Mouse (Mus musculus): Measurements from ENCODE around the gene Scube3. TPM values are rescaled to one million over a fixed set of nuclear protein-coding genes. Genes with fewer than 3 reads are reported as not detected.
A peak's percentile ranks its signal among the peaks of the same experiment; 100 is the strongest.

Scube3 gene
- 1 to 10 TPM; 1.1 to 1.4 TPM for total RNA-seq (2021)

- peak; percentile 13 for DNase-seq
These were observed at the start of gene Scube3 for GRCm38 (mm10) chr17:28141771-28142699. Scube3 (plus strand) TSS chr17:28142141.

- no peak for DNase-seq
These were observed 49.6 kb upstream of the Scube3 start for GRCm38 (mm10) chr17:28092297-28092696.

GRCm38 (mm10) chr17:28093837-28094236 is 48.1 kb upstream of the Scube3 start:
- DNase-seq: no peak

GRCm38 (mm10) chr17:28096418-28096817 is 45.5 kb upstream of the Scube3 start:
- DNase-seq: no peak

GRCm38 (mm10) chr17:28097308-28097707 is 44.6 kb upstream of the Scube3 start:
- DNase-seq: no peak

- no peak for DNase-seq
These were observed 42.9 kb upstream of the Scube3 start for GRCm38 (mm10) chr17:28099086-28099485.

GRCm38 (mm10) chr17:28100669-28101068 is 41.3 kb upstream of the Scube3 start:
- DNase-seq: no peak

- no peak for DNase-seq
These were observed 40.6 kb upstream of the Scube3 start for GRCm38 (mm10) chr17:28101284-28101887.

GRCm38 (mm10) chr17:28101902-28102319 is 40.0 kb upstream of the Scube3 start:
- no peak for DNase-seq

- no peak for DNase-seq
These were observed 37.5 kb upstream of the Scube3 start for GRCm38 (mm10) chr17:28104416-28104815.

GRCm38 (mm10) chr17:28106352-28106751 is 35.6 kb upstream of the Scube3 start:
- DNase-seq: peak; percentile 20

- DNase-seq: no peak
These were observed 34.7 kb upstream of the Scube3 start for GRCm38 (mm10) chr17:28107275-28107674.

GRCm38 (mm10) chr17:28112266-28112665 is 29.7 kb upstream of the Scube3 start:
- no peak for DNase-seq

- no peak for DNase-seq
These were observed 25.6 kb upstream of the Scube3 start for GRCm38 (mm10) chr17:28116335-28116734.

- DNase-seq: peak; percentile 68
These were observed 24.3 kb upstream of the Scube3 start for GRCm38 (mm10) chr17:28117451-28118209.

- no peak for DNase-seq
These were observed 21.5 kb upstream of the Scube3 start for GRCm38 (mm10) chr17:28120460-28120859.

- DNase-seq: no peak
These were observed 19.0 kb upstream of the Scube3 start for GRCm38 (mm10) chr17:28122949-28123348.

- DNase-seq: no peak
These were observed 18.3 kb upstream of the Scube3 start for GRCm38 (mm10) chr17:28123627-28124026.

- DNase-seq: no peak
These were observed 17.6 kb upstream of the Scube3 start for GRCm38 (mm10) chr17:28124368-28124767.

- DNase-seq: no peak
These were observed 12.1 kb upstream of the Scube3 start for GRCm38 (mm10) chr17:28129796-28130195.

- DNase-seq: no peak
These were observed 11.4 kb upstream of the Scube3 start for GRCm38 (mm10) chr17:28130391-28131125.

GRCm38 (mm10) chr17:28131156-28131555 is 10.8 kb upstream of the Scube3 start:
- no peak for DNase-seq
